Mouse (Mus musculus): ENCODE results near the gene Pex3.
"Not testable (repeated sequence)": the region's sequence is repeated elsewhere in the genome, so short reads cannot be mapped to it uniquely, and the experiment has no call there.

The Pex3 gene

DNA sequence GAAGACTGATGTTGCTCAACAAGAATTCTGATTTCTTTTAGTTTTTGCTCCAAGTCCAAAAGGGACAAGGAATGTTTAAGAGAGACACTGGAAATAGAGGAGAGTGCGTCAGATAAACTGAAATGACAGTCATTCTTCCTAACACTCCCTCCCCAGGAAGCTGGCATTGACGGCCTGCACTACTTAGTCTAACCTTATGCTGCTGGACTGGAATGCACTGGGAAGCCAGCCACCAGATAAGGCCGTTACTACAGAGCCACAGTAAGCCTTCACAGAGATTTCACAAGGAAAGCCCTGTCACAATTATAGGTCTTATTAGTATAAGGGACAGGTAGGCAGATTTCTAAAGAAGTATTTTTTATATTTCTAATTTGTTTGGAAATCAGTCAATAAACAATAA is 18.2 kb downstream of the Pex3 start:
- no peak for DNase-seq (ENCODE audit: low read depth)

DNA sequence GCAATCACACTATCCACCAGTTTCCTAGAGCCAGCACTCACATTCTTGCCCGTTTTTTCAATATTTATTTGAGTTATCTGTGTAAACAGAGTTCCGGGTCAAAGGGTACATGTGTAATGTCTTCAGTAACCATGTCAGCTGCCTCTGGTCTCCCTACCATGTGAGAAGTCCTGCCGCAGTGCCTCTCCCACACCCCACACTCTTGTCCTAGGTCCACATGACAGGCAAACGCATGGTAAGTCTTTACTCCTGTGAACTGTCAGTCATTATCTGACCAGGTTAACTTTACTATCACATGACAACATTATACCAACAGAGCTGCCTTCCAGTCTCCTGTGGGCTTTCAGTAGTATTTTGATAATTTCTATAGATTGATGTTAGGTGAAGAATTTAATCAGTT is 24.8 kb downstream of the Pex3 start:
- no peak for DNase-seq (ENCODE audit: low read depth)

DNA sequence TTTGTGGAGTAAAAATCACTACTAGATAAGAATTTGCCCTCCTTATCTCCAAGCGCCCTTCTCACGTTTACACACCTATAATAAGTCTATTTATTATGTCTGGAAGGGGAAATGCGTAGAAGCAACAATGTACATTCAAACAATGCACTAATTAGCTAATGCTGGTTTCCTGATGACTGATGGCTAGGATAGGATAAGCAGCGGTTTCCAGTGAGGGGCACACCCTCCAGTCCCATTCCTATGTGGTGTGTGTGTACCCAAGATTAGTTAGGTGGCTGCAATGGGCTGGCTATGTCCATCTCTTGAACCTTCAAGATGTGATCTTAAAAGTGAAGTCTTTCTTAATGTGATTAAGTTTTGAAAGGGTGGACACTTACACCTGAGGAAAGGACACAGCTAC is 31.1 kb downstream of the Pex3 start:
- peak; percentile 59 for DNase-seq (ENCODE audit: low read depth)

DNA sequence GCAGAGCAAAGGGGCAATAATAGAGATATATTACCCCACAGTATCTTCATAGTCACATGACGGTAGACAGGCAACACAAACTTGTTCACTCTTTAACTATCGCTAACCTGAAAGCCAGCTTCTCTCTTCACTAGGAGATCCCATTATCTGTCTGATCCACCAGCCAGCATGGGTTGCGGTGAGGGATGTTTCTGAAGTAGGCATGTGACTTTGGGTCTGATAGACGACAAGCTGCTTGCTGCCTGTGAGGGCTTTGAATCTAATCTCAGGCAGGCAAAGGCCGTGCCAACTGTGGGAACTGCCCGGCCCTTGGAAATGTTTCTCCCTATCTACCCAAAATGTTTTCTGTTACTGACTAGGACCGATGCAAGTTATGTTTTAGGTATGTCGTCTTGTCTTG is 50.6 kb downstream of the Pex3 start:
- peak; percentile 91 for DNase-seq (ENCODE audit: low read depth)

DNA sequence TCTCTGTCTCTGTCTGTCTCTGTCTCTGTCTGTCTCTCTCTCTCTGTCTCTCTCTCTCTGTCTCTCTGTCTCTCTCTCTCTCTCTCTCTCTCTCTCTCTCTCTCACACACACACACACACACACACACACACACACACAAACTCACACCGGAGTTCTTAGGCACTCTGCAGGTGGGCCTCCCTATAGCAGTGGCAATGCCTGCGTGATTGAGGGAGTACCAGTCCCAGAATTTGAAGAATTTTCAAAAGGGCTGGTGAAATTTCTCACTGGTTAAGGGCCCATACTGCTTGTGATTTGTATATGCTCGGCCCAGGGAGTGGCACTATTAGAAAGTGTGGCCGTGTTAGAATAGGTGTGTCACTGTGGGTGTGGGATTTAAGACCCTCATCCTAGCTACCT is 51.4 kb downstream of the Pex3 start:
- not testable (repeated sequence) for DNase-seq (ENCODE audit: low read depth)

DNA sequence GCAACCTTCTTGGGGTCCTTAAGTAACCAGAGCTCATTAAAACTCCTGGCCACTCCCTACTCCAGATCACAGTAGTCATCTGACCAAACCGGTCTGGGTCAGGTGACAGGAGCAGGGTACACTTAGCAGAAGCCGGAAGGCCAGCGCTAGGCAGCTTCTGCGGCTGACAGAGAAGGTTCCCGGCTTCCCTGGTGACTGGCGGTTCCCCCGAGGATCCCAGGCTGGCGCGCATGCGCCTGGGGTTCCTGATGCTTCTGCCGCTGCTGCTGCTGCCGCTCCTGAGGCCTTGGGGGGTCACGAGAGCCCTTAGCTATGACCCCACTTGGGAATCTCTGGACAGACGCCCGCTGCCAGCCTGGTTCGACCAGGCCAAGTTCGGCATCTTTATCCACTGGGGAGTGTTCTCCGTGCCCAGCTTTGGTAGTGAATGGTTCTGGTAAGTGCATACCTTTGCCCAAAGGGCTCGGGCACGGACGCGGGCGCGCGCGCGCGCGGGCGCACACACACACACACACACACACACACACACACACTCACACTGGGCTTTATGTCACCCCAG is 51.9 kb downstream of the Pex3 start:
- DNase-seq (ENCODE audit: low read depth): peak; percentile 75

DNA sequence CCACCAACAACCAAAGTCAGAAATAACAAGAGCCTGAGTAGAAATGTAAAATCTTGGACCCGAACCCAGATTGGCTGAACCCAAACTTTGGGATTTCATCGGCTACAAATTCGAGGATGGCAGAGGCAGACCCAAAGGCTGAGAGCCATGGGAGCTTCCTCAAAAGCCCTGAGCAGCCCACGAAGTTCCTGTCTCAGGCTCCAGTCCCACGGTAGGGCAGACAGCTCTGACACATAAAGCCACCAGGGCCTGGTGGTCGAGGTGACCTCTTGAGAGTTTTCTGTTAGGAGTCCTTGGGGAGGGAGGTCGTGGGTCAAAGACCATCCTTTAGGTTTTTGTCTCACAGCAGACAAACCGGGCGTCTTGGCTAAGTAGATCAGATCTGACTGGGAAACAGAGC is 52.5 kb downstream of the Pex3 start:
- DNase-seq (ENCODE audit: low read depth): no peak

DNA sequence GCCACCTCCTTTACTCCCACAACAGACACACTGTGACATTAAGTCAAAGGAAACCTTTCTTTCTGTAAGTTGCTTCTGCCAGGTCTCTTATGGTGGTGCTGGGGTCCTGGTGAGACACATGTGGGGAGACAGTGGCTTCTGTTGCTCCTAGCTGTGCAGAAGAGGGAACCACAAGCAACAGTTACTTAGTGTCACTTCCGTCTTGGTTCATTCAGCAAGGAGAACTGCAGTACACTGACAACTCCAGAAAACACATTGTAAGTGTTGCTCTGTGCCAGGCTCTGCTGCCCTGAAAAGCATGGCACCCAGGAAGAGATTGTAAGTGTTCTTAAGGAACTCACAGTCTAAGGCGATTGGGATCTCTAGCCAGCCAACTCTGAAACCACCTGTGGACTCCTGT is 53.6 kb downstream of the Pex3 start, which contains the start of gene Fuca2:
Gene Fuca2 (plus strand): TSS at position 210 of the 400 bp plus-strand sequence.
- no peak for DNase-seq (ENCODE audit: low read depth)

DNA sequence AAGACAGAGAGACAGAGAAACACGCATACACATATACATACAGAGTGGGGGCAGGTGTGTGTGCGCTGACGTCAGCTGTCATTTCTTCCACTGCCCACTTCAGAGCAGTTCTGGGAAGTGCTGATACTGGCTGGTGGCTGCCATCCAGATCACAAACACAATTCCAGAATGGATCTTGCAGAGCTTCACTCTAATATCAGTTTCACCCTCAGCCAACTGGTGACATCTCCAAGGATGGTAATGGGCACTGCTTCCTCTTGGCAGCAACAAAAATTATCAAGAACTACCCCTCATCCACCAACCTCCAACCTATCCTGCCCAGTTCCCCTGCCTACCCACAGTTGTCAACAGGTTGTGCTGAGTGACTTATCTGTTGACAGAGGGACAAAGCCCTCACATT is 56.6 kb downstream of the Pex3 start:
- no peak for DNase-seq (ENCODE audit: low read depth)

DNA sequence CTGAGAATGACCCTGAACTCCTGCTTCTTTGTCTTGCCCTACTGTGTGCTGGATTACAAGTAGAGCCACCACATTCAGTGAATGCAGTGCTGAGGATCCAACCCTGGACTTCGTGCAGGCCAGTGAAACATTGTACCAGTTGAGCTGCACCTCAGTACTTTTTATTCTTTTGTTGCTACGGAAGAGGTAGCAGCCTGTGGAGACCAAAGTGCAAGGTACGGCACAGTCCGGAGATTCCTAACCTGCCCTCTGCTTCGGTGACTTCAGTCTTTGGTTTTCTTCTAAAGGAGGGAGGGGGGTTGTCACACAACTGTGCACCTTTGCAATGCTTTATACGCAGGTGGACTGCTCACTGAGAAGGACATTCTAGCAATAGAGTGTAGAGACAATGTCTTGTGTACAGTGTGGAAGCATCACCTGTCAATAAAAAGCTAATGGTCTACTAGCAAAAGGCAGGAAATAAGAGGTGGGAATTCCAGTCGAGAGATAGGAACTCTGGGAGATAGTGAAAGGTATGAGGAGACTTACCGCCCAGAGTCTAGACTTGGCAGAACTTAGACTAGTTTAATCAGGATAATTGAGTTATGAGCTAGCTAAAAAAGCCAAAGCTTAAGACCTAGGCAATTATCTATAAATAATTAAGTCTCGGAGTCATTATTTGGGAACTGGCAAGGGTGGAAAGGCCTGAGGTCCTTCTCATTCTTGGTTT is 58.8 kb downstream of the Pex3 start:
- no peak for DNase-seq (ENCODE audit: low read depth)

DNA sequence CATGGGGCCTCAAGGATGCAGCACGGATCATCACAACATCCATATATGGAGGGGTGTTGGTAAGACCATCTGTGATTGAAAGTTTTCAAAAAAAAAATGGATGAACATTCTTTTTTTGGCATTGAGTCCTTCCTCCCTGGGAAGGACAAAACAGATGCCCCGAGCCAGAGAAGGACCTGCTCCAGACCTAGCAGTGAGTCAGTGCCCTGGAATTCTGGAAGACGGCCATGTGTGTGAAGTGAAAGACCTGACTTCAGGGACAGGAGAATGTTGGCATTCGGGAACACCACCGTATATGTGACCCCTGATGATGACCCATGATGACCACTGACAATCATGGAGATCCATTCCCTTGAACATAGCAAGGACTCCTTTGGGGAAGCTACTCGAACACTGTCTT is 63.3 kb downstream of the Pex3 start:
- DNase-seq (ENCODE audit: low read depth): no peak

DNA sequence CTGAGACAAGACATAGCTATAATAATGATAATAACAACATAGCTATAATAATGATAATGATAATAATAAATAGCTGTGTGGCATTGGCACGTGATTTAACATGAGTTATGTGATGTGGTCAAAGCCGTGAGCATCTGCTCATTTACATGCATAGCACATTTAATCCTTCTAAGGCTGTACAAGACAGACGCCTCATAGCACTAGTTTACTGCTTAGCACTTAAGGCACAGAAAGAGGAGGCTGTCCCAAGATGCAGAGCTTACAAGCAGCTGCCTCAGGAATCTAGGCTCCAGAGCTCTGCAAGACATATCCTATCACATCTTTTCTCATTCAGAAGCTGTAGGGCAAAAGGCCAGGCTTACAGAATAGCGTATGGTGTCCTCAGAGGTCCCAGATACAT is 67.0 kb downstream of the Pex3 start:
- DNase-seq (ENCODE audit: low read depth): no peak

DNA sequence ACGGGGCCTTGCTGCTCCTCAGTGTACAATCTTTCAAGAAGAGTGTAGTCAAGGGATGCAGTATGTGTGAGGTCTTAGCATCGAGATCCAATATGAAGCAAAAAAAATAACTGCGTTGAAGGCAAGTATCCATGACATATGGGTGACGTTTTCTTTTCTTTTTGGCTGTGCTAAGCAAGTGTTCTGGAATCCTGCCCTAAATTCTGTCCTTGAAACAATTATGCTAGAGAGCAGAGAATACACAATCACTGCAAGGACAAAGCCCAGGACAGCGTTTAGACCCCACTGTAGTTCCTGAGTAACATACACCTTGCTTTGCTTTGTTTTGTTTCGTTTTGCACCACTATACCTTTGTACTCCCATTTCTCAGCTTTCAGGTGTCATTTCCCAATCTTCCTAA is 73.6 kb downstream of the Pex3 start:
- DNase-seq (ENCODE audit: low read depth): no peak

DNA sequence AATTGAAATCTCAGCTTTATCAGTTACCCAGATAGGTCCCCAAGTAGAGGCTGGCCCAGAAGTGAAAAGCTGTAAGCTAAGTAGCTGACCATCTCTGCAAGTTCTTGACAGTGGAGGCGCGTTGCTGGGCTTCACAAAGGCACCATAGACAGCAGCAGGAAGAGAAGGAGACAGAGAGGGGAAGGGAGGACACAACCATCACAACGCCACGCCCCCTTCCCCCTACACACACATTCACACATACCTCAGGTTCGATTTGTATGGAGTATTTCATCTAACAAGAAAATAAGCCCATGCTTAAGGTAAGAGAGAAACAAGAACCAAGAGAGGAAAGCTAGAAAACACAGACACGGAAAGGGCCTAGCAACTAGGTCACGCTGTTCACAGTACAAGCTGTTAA is 77.8 kb downstream of the Pex3 start:
- no peak for DNase-seq (ENCODE audit: low read depth)

DNA sequence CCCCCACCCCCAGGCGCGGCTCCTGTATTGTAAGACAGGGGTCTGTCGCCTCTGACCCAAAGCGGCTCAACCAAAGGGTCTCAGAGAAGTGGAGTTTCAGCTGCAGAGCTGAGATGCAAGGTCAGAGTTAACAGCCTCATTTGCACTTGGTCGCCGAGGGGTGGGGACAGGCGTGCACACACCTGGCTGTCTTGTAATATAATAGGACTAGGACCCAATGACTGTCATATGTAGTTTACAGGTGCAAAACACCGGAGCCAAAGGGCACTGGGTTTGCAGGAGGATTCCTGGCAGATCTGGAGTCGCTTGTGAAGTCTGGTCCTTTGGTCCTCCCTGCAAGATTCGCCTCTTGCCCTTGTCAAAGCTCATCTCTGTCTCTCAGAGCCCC is 78.4 kb downstream of the Pex3 start:
- DNase-seq (ENCODE audit: low read depth): no peak
